Mouse (Mus musculus) CH12.LX (cell line): ENCODE data around the gene Dcaf10.

Experiments
- BHLHE40 ChIP-seq: IDR thresholded peaks from 2 replicates; pipeline ENCODE4 v1.6.1; 2011; ENCODE audit warnings: mild to moderate bottlenecking, low read depth, low read length, improper control_type of control experiment
- CTCF ChIP-seq, 2 experiments: IDR thresholded peaks in 1 of 2; conservative IDR thresholded peaks in 1 of 2; 2 replicates each; pipeline ENCODE4 v1.5.1; 2011 to 2012; ENCODE audit warnings: low read depth in 2 of 2, low read length in 2 of 2, improper control_type of control experiment in 1 of 2, inconsistent platforms in 1 of 2, mild to moderate bottlenecking in 1 of 2, moderate library complexity in 1 of 2
- EP300 ChIP-seq: IDR thresholded peaks from 2 replicates; pipeline ENCODE4 v1.6.1; 2011; ENCODE audit warnings: low read length, improper control_type of control experiment
- ETS1 ChIP-seq: conservative IDR thresholded peaks from 2 replicates; pipeline ENCODE4 v1.6.1; 2012; ENCODE audit warnings: low read depth, mild to moderate bottlenecking, inconsistent platforms, low read length, improper control_type of control experiment, moderate library complexity
- IRF4 ChIP-seq: IDR thresholded peaks from 2 replicates; pipeline ENCODE4 v1.6.1; 2014; ENCODE audit warnings: low read depth, mild to moderate bottlenecking, inconsistent platforms, low read length, improper control_type of control experiment
- MAX ChIP-seq: IDR thresholded peaks from 2 replicates; pipeline ENCODE4 v1.6.1; 2011; ENCODE audit warnings: low read length, improper control_type of control experiment
- POLR2A ChIP-seq: IDR thresholded peaks from 2 replicates; pipeline ENCODE4 v1.6.1; 2011; ENCODE audit warnings: low read depth, mild to moderate bottlenecking, improper control_type of control experiment, low read length
- TBP ChIP-seq: conservative IDR thresholded peaks from 2 replicates; pipeline ENCODE4 v1.6.1; 2011; ENCODE audit warnings: low read depth, low read length, improper control_type of control experiment
- TCF12 ChIP-seq: IDR thresholded peaks from 2 replicates; pipeline ENCODE4 v1.6.1; 2014; ENCODE audit warnings: low read depth, mild to moderate bottlenecking, inconsistent platforms, low read length, improper control_type of control experiment
- USF2 ChIP-seq: conservative IDR thresholded peaks from 2 replicates; pipeline ENCODE4 v1.6.1; 2011; ENCODE audit warnings: low read depth, low read length, improper control_type of control experiment
- ZC3H11A ChIP-seq: IDR thresholded peaks from 2 replicates; pipeline ENCODE4 v1.6.1; 2012; ENCODE audit warnings: low read depth, mild to moderate bottlenecking, inconsistent platforms, low read length, improper control_type of control experiment

GRCm38 (mm10) chr4:45308046-45308445 lies 33.9 kb upstream of the Dcaf10 start:
- TF ChIP-seq POLR2A (no peak), ETS1 (no peak), BHLHE40 (no peak), CTCF (conservative IDR thresholded peaks at IDR 0.05 in 1 of 2, IDR thresholded peaks at IDR 0.05 in 1 of 2; ENCODE audit: low read depth in 2 of 2, low read length in 2 of 2) (peak in 1 of 2 experiments; percentile 59; a peak in 2 of 4 replicates), USF2 (no peak), MAX (no peak), ZC3H11A (no peak), EP300 (no peak), TCF12 (no peak), TBP (no peak), IRF4 (no peak)
